Mouse (Mus musculus) lung, embryonic 14.5 days (tissue): ENCODE measurements around the gene Mmaa. TPM values are rescaled to one million over a fixed set of nuclear protein-coding genes. Genes with fewer than 3 reads are reported as not detected.

Experiments
- ATAC-seq: fragments of 200-750 bp; cut with Nextera tagmentation; 2 replicates; pipeline ENCODE4 v1.8.0; 2017; ENCODE audit warnings: mild to moderate bottlenecking, moderate TSS enrichment, moderate library complexity; ENCODE audit not compliant: insufficient read depth
- DNase-seq: peaks from one replicate; pipeline ENCODE4 v3.0.0-alpha.2; 2015
- H3K27ac ChIP-seq: fragments of 300-500 bp; sonication (generic); 2 replicates; pipeline ENCODE4 v1.5.1; 2014; ENCODE audit warnings: low read depth, mild to moderate bottlenecking, moderate library complexity
- H3K27me3 ChIP-seq: fragments of 300-500 bp; sonication (generic); 2 replicates; pipeline ENCODE4 v1.6.1; 2014; ENCODE audit warnings: low read length, control low read depth; ENCODE audit not compliant: insufficient read depth
- H3K36me3 ChIP-seq: fragments of 300-500 bp; sonication (generic); 2 replicates; pipeline ENCODE4 v1.6.1; 2014; ENCODE audit warnings: control low read depth; ENCODE audit not compliant: insufficient read depth
- H3K4me1 ChIP-seq: fragments of 300-500 bp; sonication (generic); 2 replicates; pipeline ENCODE4 v1.6.1; 2014; ENCODE audit warnings: antibody characterized with exemption, control low read depth; ENCODE audit not compliant: insufficient read depth
- H3K4me2 ChIP-seq: fragments of 300-500 bp; sonication (generic); 2 replicates; pipeline ENCODE4 v1.6.1; 2014; ENCODE audit warnings: mild to moderate bottlenecking
- H3K4me3 ChIP-seq: fragments of 300-500 bp; sonication (generic); 2 replicates; pipeline ENCODE4 v1.5.1; 2014; ENCODE audit warnings: low read depth, low read length
- H3K9ac ChIP-seq: fragments of 300-500 bp; sonication (generic); 2 replicates; pipeline ENCODE4 v1.6.1; 2014
- H3K9me3 ChIP-seq: fragments of 300-500 bp; sonication (generic); 2 replicates; pipeline ENCODE4 v1.6.1; 2016; ENCODE audit warnings: low read depth, low read length, control low read depth
- CTCF ChIP-seq: IDR thresholded peaks from 2 replicates; pipeline ENCODE4 v1.5.1; 2016; ENCODE audit warnings: antibody characterized with exemption, low read depth
- WGBS: fragments of 180-500 bp; shearing (Covaris S2); extraction: QIAGEN DNeasy Blood & Tissue Kit; methylation state at CpG from one replicate; pipeline ENCODE4 v1.1.7; 2014; 5-methylcytosine and 5-hydroxymethylcytosine counted together
- polyA plus RNA-seq: library from polyadenylated mRNA; unstranded; fragments of >200 nt; fragmentation: Nextera tagmentation; extraction: Ambion mirVana; gene quantifications from 2 replicates; pipeline ENCODE4 v1.2.1, GENCODE M21; 2014

The Mmaa gene
- polyA plus RNA-seq, 1 experiment from 2014 or later = 9.9 TPM

GRCm38 (mm10) chr8:79301548-79301947 lies 6.8 kb upstream of the Mmaa start:
- Histone ChIP-seq H3K4me3 (no peak overlapping the region), H3K9ac (no peak overlapping the region), H3K4me1 (no peaks in the 10 kb centered on the region), H3K36me3 (no peaks in the 10 kb centered on the region), H3K4me2 (no peak overlapping the region), H3K9me3 (no peaks in the 10 kb centered on the region), H3K27me3 (no peaks in the 10 kb centered on the region), H3K27ac (no peak overlapping the region)
- WGBS = 71% methylated on average over 3 of the region's 3 CpGs
- TF ChIP-seq CTCF = no peak
- peak; percentile 14 for DNase-seq
- no peak for ATAC-seq

GRCm38 (mm10) chr8:79299704-79300103 lies 5.0 kb upstream of the Mmaa start:
- Histone ChIP-seq H3K9ac (no peak overlapping the region), H3K36me3 (no peaks in the 10 kb centered on the region), H3K27ac (no peak overlapping the region), H3K4me3 (no peak overlapping the region), H3K9me3 (no peaks in the 10 kb centered on the region), H3K4me2 (no peak overlapping the region), H3K4me1 (0 out of 2 replicates have a peak, but pooled peaks cover 3% of the 10 kb centered on the region), H3K27me3 (no peaks in the 10 kb centered on the region)
- 66% methylated on average over 5 of the region's 5 CpGs for WGBS
- DNase-seq = peak; percentile 39
- peak; percentile 43 for TF ChIP-seq CTCF
- no peak for ATAC-seq

- WGBS = 31% methylated on average over 3 of the region's 3 CpGs
- H3K9me3 ChIP-seq = no peaks in the 10 kb centered on the region
- no peak overlapping the region for H3K4me2 ChIP-seq
- DNase-seq = peak; percentile 87
- H3K9ac ChIP-seq = no peak overlapping the region
- H3K4me3 ChIP-seq = no peak overlapping the region
- ATAC-seq = no peak
- peak; percentile 90 for TF ChIP-seq CTCF
- no peaks in the 10 kb centered on the region for H3K27me3 ChIP-seq
- H3K4me1 ChIP-seq = peaks cover 12% of the 10 kb centered on the region; the same call in 1 of the 2 replicates
- H3K27ac ChIP-seq = no peak overlapping the region
- no peaks in the 10 kb centered on the region for H3K36me3 ChIP-seq
Observed at GRCm38 (mm10) chr8:79297763-79298162, 3.0 kb upstream of the Mmaa start.

- 9% methylated on average over 18 of the region's 18 CpGs for WGBS
Observed at GRCm38 (mm10) chr8:79295276-79296105, 754 bp upstream of the Mmaa start.

GRCm38 (mm10) chr8:79293841-79294240 lies 896 bp downstream of the Mmaa start:
- peak overlapping the region; percentile 95 for H3K27ac ChIP-seq
- peak overlapping the region; percentile 85 for H3K9ac ChIP-seq
- H3K9me3 ChIP-seq = no peaks in the 10 kb centered on the region
- no peak for ATAC-seq
- peak; percentile 22 for DNase-seq
- WGBS = 43% methylated on average over 3 of the region's 3 CpGs
- TF ChIP-seq CTCF = no peak
- H3K36me3 ChIP-seq = no peaks in the 10 kb centered on the region
- peaks cover 12% of the 10 kb centered on the region; the same call in 1 of the 2 replicates for H3K4me1 ChIP-seq
- H3K4me3 ChIP-seq = peak overlapping the region; percentile 53
- H3K4me2 ChIP-seq = peak overlapping the region; percentile 94
- H3K27me3 ChIP-seq = no peaks in the 10 kb centered on the region

More at GRCm38 (mm10) chr8:79295276-79296105, 754 bp upstream of the Mmaa start:
- Histone ChIP-seq H3K9me3 (no peaks in the 10 kb centered on the region), H3K9ac (peak overlapping the region; percentile 85), H3K4me3 (peak overlapping the region; percentile 53), H3K27ac (peak overlapping the region; percentile 95), H3K27me3 (no peaks in the 10 kb centered on the region), H3K36me3 (no peaks in the 10 kb centered on the region), H3K4me2 (peak overlapping the region; percentile 94), H3K4me1 (peaks cover 12% of the 10 kb centered on the region; the same call in 1 of the 2 replicates)
- DNase-seq = peak; percentile 33
- peak; percentile 10; the same call in 1 of the 2 replicates for TF ChIP-seq CTCF
- no peak for ATAC-seq

- ATAC-seq (no peak), DNase-seq (no peak)
- Histone ChIP-seq H3K36me3 (no peaks in the 10 kb centered on the region), H3K9me3 (no peaks in the 10 kb centered on the region), H3K27ac (peak overlapping the region; percentile 15; the same call in 1 of the 2 replicates), H3K9ac (no peak overlapping the region), H3K27me3 (no peaks in the 10 kb centered on the region), H3K4me3 (no peak overlapping the region), H3K4me1 (peaks cover 12% of the 10 kb centered on the region; the same call in 1 of the 2 replicates), H3K4me2 (peak overlapping the region; percentile 94)
- no peak for TF ChIP-seq CTCF
- WGBS = 52% methylated on average over 3 of the region's 3 CpGs
Observed at GRCm38 (mm10) chr8:79292712-79293264, 1.9 kb downstream of the Mmaa start.

- Histone ChIP-seq H3K36me3 (no peaks in the 10 kb centered on the region), H3K9ac (no peak overlapping the region), H3K27ac (no peak overlapping the region), H3K4me1 (peaks cover 9% of the 10 kb centered on the region; the same call in 1 of the 2 replicates), H3K27me3 (no peaks in the 10 kb centered on the region), H3K4me2 (no peak overlapping the region), H3K9me3 (no peaks in the 10 kb centered on the region), H3K4me3 (no peak overlapping the region)
- peak; percentile 48 for DNase-seq
- ATAC-seq = no peak
- no peak for TF ChIP-seq CTCF
- 61% methylated on average over 5 of the region's 5 CpGs for WGBS
Observed at GRCm38 (mm10) chr8:79289592-79289991, 5.1 kb downstream of the Mmaa start.
